Mouse (Mus musculus) ovary, adult 18-20 months (tissue): Measurements from ENCODE around the gene Narf.
A peak's percentile ranks its signal among the peaks of the same experiment; 100 is the strongest.

ENCODE experiments used
- DNase-seq: peaks from one replicate; pipeline ENCODE4 v3.0.0; 2022; ENCODE audit warnings: low spot score, mixed read lengths

The Narf gene

GRCm38 (mm10) chr11:121236564-121237344 lies at the start of gene Narf:
TSS of gene Narf (plus strand) at chr11:121237253.
- DNase-seq, result peak; percentile 100

- DNase-seq, result no peak
Observed at GRCm38 (mm10) chr11:121189681-121190080, 47.4 kb upstream of the Narf start.

- no peak for DNase-seq
Observed at GRCm38 (mm10) chr11:121192742-121193141, 44.3 kb upstream of the Narf start.

- DNase-seq, result no peak
Observed at GRCm38 (mm10) chr11:121193415-121193814, 43.6 kb upstream of the Narf start.

- peak; percentile 10 for DNase-seq
Observed at GRCm38 (mm10) chr11:121198622-121199021, 38.4 kb upstream of the Narf start.

GRCm38 (mm10) chr11:121199851-121200250 lies 37.2 kb upstream of the Narf start:
- DNase-seq, result no peak

GRCm38 (mm10) chr11:121200781-121201180 lies 36.3 kb upstream of the Narf start:
- DNase-seq, result no peak

- DNase-seq, result no peak
Observed at GRCm38 (mm10) chr11:121201436-121202198, 35.4 kb upstream of the Narf start.

- no peak for DNase-seq
Observed at GRCm38 (mm10) chr11:121203859-121204160, 33.2 kb upstream of the Narf start.

GRCm38 (mm10) chr11:121204161-121205006 lies 32.7 kb upstream of the Narf start, which contains the start of the genes Hexdc and Ogfod3:
TSS of gene Hexdc (plus strand) at chr11:121204433.
TSS of gene Ogfod3 (minus strand) at chr11:121204711.
- DNase-seq, result peak; percentile 89

- DNase-seq, result no peak
Observed at GRCm38 (mm10) chr11:121216831-121217230, 20.2 kb upstream of the Narf start.

- DNase-seq, result no peak
Observed at GRCm38 (mm10) chr11:121219776-121220175, 17.3 kb upstream of the Narf start.

GRCm38 (mm10) chr11:121220771-121221170 lies 16.3 kb upstream of the Narf start:
- no peak for DNase-seq

- DNase-seq, result no peak
Observed at GRCm38 (mm10) chr11:121221321-121222010, 15.6 kb upstream of the Narf start.

- DNase-seq, result no peak
Observed at GRCm38 (mm10) chr11:121228129-121229017, 8.7 kb upstream of the Narf start.

GRCm38 (mm10) chr11:121229018-121229439 lies 8.0 kb upstream of the Narf start, which contains the start of gene Cybc1:
TSS of gene Cybc1 (minus strand) at chr11:121229322.
- DNase-seq, result peak; percentile 54

GRCm38 (mm10) chr11:121231191-121231590 lies 5.9 kb upstream of the Narf start:
- no peak for DNase-seq

- DNase-seq, result no peak
Observed at GRCm38 (mm10) chr11:121231628-121232291, 5.3 kb upstream of the Narf start.

- DNase-seq, result no peak
Observed at GRCm38 (mm10) chr11:121232706-121233105, 4.3 kb upstream of the Narf start.
